Mouse (Mus musculus): ENCODE measurements around the gene Ttc38. TPM values are rescaled to one million over a fixed set of nuclear protein-coding genes. Genes with fewer than 3 reads are reported as not detected.

Gene Ttc38
- polyA plus RNA-seq, 1 experiment from 2014 or later = 6.0 TPM

DNA sequence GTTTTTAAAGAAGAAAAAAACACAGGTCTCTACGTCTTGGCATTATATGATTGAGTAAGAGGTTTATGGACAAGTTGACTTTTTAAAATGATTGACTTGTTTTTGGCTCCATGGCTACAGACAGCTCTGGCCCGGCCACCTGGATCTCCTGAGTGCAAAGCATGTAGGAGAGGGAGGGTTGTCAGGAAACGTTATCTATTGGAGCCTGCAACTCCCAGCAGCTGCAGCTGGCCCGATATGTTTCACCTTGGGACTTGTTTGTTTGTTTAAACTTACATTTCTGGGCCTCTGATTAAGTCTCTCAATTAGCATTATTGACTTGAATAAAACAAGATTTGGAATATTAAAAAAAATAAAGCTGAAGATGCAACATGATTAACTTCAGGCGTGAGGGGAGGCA lies 5.4 kb upstream of the Ttc38 start:
- H3K4me1 ChIP-seq = peaks cover 8% of the 10 kb centered on the region
- H3K27ac ChIP-seq = no peak overlapping the region
- H3K27me3 ChIP-seq = 0 out of 2 replicates have a peak, but pooled peaks cover 6% of the 10 kb centered on the region
- H3K4me2 ChIP-seq = no peak overlapping the region
- no peaks in the 10 kb centered on the region for H3K36me3 ChIP-seq
- no peaks in the 10 kb centered on the region for H3K9me3 ChIP-seq
- H3K9ac ChIP-seq = no peak overlapping the region
- WGBS = 31% methylated on average over 5 of the region's 5 CpGs
- no peak overlapping the region for H3K4me3 ChIP-seq
- ATAC-seq (ENCODE audit: borderline replicate concordance, extremely low read depth, low FRiP score, low TSS enrichment) = no peak

DNA sequence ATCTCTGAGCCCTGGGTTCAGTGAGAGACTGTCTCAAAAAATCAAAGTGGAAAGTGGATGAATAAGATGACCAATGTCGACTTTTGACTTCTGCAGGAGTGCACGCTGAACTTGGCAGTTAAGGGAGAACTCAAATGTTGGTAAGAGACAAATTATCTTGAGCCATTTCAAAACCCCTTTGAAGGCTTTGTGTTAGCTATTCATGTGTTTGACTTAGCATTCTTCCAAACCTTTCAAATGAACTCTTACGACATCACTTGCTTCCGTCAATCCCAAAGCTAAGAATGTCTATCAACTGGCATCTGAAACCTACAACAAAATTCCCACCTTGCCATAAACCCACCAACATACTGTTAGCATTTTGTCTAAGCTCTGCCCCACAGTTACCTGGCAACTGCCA lies 4.0 kb upstream of the Ttc38 start:
- H3K4me1 ChIP-seq = peaks cover 15% of the 10 kb centered on the region
- H3K4me2 ChIP-seq = no peak overlapping the region
- H3K4me3 ChIP-seq = no peak overlapping the region
- no peak overlapping the region for H3K9ac ChIP-seq
- ATAC-seq (ENCODE audit: borderline replicate concordance, extremely low read depth, low FRiP score, low TSS enrichment) = no peak
- 50% methylated on average over 4 of the region's 4 CpGs for WGBS
- no peaks in the 10 kb centered on the region for H3K9me3 ChIP-seq
- 0 out of 2 replicates have a peak, but pooled peaks cover 6% of the 10 kb centered on the region for H3K27me3 ChIP-seq
- H3K27ac ChIP-seq = no peak overlapping the region
- no peaks in the 10 kb centered on the region for H3K36me3 ChIP-seq

DNA sequence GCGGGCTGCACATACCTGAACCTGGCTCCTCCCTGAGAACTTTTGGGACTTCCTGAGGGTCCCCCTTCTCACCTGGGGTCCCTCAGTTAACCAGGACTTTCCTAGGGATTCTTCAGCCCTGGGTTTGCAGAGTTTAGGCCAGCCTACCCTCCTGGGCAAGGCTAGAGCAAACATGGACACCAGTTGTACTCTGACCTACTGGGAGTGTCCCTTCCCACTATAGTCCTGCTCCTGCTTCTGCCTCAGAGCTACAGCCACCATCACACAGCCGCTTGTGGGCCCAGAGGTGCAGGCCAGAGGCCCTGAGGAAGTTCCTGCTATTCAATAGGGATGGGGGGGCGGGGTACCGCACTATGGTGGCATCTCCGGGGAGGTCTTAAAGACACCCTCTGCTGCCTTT lies 2.6 kb upstream of the Ttc38 start:
- no peak overlapping the region for H3K9ac ChIP-seq
- no peak overlapping the region for H3K27ac ChIP-seq
- H3K36me3 ChIP-seq = no peaks in the 10 kb centered on the region
- no peaks in the 10 kb centered on the region for H3K9me3 ChIP-seq
- H3K4me2 ChIP-seq = no peak overlapping the region
- no peaks in the 10 kb centered on the region for H3K27me3 ChIP-seq
- 71% methylated on average over 5 of the region's 5 CpGs for WGBS
- H3K4me3 ChIP-seq = no peak overlapping the region
- no peak for ATAC-seq (ENCODE audit: borderline replicate concordance, extremely low read depth, low FRiP score, low TSS enrichment)
- H3K4me1 ChIP-seq = peaks cover 15% of the 10 kb centered on the region

DNA sequence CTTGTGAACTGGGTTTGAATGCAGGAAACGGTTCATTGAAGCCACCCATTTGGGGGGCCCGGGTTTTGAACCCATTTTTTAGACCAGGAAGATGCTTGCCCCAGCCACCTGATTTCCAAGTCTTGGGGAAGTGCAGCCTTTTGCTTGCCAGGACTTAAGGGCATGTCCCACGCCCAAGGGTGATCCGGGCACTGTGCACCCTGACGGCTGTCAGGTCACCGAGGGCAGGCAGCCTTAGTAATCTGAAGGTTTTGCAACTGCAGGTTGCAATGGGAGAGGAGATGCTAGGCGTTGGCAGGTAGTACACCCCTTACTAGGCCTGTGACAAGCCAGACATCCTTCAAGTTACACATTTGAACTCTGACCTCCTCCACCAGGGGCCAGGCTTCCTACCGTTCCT lies 493 bp downstream of the Ttc38 start:
- Histone ChIP-seq H3K9me3 (no peaks in the 10 kb centered on the region), H3K4me3 (peak overlapping the region; percentile 63), H3K27ac (peak overlapping the region; percentile 57; the same call in 1 of the 2 replicates), H3K4me1 (peaks cover 15% of the 10 kb centered on the region), H3K36me3 (no peaks in the 10 kb centered on the region), H3K27me3 (no peaks in the 10 kb centered on the region), H3K9ac (peak overlapping the region; percentile 63), H3K4me2 (peak overlapping the region; percentile 83)
- WGBS = 41% methylated on average over 8 of the region's 8 CpGs
- ATAC-seq (ENCODE audit: borderline replicate concordance, extremely low read depth, low FRiP score, low TSS enrichment) = 0 out of 2 replicates have a peak, but pooled peaks have one; percentile 28

DNA sequence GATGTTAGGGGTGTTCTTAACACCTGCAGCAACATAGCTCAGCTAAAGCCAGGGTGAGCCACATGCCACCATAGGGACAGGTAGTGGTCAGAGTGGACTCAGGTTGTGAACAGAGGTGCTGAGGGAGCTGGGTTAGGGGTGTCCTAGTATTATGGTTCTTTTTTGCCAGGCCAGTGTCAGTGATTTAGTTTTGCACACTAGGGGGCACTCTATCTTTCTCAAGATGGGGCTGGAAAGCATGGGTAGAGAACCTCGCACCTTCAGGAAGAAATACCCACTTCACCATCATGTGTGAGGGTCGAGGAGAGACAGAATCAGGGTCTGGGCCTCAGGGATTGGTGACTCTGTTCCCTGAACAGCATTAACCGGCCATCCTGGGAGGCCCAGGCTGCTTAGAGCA lies 3.2 kb downstream of the Ttc38 start:
- Histone ChIP-seq H3K9ac (no peak overlapping the region), H3K27me3 (no peaks in the 10 kb centered on the region), H3K4me3 (no peak overlapping the region), H3K4me1 (peaks cover 15% of the 10 kb centered on the region), H3K4me2 (no peak overlapping the region), H3K36me3 (no peaks in the 10 kb centered on the region), H3K27ac (no peak overlapping the region), H3K9me3 (no peaks in the 10 kb centered on the region)
- no peak for ATAC-seq (ENCODE audit: borderline replicate concordance, extremely low read depth, low FRiP score, low TSS enrichment)
- 47% methylated on average over 3 of the region's 3 CpGs for WGBS

DNA sequence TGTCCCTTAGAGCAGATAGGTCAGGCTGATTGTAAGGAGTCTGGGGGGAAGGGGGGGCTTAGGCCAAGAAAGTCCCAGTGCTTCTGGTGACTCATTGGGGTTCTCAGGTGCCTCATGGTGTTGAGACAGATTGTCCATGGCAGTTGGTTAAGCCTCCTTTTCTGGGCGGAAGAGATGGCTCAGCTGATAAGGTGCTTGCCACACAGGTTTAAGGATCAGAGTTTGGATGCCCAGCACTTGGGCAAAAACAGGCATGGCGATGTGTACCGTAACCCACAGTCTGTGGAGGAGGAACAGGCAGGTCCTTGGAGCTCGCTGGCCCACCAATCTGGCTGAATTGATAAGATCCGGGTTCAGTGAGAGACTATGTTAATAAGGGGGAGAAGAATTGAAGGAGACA lies 4.8 kb downstream of the Ttc38 start:
- no peak overlapping the region for H3K9ac ChIP-seq
- H3K27ac ChIP-seq = no peak overlapping the region
- ATAC-seq (ENCODE audit: borderline replicate concordance, extremely low read depth, low FRiP score, low TSS enrichment) = no peak
- no peaks in the 10 kb centered on the region for H3K27me3 ChIP-seq
- H3K4me2 ChIP-seq = no peak overlapping the region
- H3K9me3 ChIP-seq = no peaks in the 10 kb centered on the region
- no peak overlapping the region for H3K4me3 ChIP-seq
- H3K36me3 ChIP-seq = no peaks in the 10 kb centered on the region
- WGBS = 84% methylated on average over 5 of the region's 5 CpGs
- H3K4me1 ChIP-seq = peaks cover 8% of the 10 kb centered on the region

DNA sequence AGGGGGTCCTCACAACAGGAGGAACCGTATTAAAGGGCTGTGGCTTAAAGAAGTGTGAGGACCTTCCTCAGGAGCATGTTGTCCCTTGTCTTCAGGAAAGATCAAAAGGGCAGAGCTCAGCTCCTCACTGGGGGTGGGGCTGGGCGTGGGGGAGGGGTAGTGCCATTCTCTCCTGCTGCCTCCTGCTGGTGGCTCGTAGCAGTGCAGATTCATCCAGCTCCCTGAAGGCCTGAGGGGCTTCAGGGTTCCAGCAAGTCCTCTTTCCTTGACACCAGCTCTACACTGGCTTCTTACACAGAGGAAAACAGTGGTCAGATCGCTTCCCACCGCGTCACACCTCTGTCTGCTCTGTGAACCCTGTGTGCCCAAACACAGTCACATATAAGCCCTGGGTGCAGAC lies 8.9 kb downstream of the Ttc38 start:
- no peak for ATAC-seq (ENCODE audit: borderline replicate concordance, extremely low read depth, low FRiP score, low TSS enrichment)
- Histone ChIP-seq H3K4me3 (no peak overlapping the region), H3K4me1 (no peaks in the 10 kb centered on the region), H3K9me3 (no peaks in the 10 kb centered on the region), H3K27ac (no peak overlapping the region), H3K4me2 (no peak overlapping the region), H3K9ac (no peak overlapping the region), H3K36me3 (no peaks in the 10 kb centered on the region), H3K27me3 (no peaks in the 10 kb centered on the region)
- 34% methylated on average over 6 of the region's 6 CpGs for WGBS

DNA sequence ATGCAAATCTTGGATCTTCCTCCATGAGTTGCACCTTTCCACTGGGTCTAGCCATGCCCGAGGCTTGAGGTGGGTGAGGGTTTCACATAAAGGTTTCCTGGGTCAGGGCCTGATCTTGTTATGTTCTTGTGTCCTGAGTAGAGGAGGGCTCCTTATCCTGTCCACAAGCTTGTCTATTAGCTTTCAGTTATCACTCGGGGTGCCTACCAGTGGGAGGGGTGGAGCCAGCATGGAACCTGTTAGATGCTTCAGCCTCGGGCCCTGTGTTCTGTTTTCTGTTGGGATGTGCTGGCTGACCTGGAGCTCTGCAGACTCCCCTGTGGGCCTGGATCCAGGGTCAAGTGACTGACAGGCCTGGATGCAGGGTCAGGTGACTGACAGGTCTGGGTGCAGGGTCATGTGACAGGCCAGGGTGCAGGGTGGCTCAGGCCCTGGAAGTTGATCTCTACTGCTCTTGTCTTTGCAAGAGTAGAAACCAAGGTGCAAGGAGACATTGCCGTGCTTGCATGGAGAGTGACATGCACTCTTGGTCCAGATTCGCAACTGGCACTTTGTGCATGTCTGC lies 9.8 kb downstream of the Ttc38 start:
- H3K9ac ChIP-seq = no peak overlapping the region
- H3K36me3 ChIP-seq = no peaks in the 10 kb centered on the region
- no peaks in the 10 kb centered on the region for H3K27me3 ChIP-seq
- H3K27ac ChIP-seq = no peak overlapping the region
- no peaks in the 10 kb centered on the region for H3K9me3 ChIP-seq
- WGBS = 67% methylated on average over 5 of the region's 5 CpGs
- no peak overlapping the region for H3K4me3 ChIP-seq
- H3K4me1 ChIP-seq = no peaks in the 10 kb centered on the region
- no peak overlapping the region for H3K4me2 ChIP-seq
- no peak for ATAC-seq (ENCODE audit: borderline replicate concordance, extremely low read depth, low FRiP score, low TSS enrichment)

DNA sequence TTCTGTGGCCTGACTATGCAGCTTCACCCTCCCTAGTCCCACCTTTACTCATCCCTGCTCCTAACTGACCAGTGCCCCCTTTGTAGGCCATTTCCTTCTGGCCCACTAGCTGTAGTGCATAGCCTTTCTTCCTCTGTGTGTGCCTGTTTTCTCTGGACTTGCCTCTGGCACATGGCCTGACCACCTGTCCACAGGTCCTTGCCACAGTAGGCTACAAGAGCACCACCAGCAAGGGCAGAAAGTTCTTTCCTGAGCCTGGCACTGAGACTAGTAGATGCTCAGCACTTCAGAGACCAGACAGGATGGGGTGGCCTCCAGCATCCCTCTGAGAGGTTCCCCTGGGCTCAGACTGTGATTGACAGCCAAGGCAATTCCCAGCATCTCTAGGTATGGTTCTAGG lies 13.0 kb downstream of the Ttc38 start:
- Histone ChIP-seq H3K4me2 (no peak overlapping the region), H3K4me3 (no peak overlapping the region), H3K9me3 (no peaks in the 10 kb centered on the region), H3K9ac (no peak overlapping the region), H3K4me1 (no peaks in the 10 kb centered on the region), H3K27me3 (no peaks in the 10 kb centered on the region), H3K36me3 (no peaks in the 10 kb centered on the region), H3K27ac (no peak overlapping the region)
- ATAC-seq (ENCODE audit: borderline replicate concordance, extremely low read depth, low FRiP score, low TSS enrichment) = no peak

DNA sequence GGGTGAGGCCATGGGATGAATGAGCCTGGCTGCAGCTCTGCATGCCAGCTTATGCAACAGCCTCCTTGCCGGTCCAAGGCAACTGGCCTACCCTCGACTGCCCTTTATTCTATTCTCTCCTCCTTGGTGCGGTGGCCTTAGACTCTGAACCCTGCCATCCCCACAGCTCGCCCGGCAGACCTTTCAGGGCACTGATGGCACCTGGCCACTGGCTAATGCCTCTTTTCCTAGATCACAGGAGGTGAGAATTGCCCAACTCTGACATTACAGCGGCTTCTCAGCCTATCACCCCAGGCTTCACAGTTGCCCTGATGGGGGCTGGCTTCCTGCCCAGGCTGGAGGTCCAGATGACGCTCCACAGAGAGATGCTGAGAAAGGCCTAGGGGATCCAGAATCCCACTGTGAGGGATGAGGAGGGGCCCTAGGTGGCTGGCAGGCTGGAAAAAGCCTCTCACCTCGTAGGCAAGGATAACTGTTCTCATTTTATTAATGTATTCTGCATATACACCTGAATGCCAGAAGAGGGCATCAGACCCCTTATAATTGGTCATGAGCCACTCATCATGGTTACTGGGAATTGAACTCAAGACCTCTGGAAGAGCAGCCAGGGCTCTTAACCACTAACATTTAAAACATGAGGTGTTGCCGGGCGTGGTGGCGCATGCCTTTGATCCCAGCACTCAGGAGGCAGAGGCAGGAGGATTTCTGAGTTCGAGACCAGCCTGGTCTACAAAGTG lies 19.7 kb downstream of the Ttc38 start:
- WGBS = 68% methylated on average over 12 of the region's 12 CpGs
- Histone ChIP-seq H3K4me2 (no peak overlapping the region), H3K27me3 (no peaks in the 10 kb centered on the region), H3K4me1 (no peaks in the 10 kb centered on the region), H3K9me3 (no peaks in the 10 kb centered on the region), H3K27ac (no peak overlapping the region), H3K4me3 (no peak overlapping the region), H3K36me3 (no peaks in the 10 kb centered on the region), H3K9ac (no peak overlapping the region)
- ATAC-seq (ENCODE audit: borderline replicate concordance, extremely low read depth, low FRiP score, low TSS enrichment) = no peak

DNA sequence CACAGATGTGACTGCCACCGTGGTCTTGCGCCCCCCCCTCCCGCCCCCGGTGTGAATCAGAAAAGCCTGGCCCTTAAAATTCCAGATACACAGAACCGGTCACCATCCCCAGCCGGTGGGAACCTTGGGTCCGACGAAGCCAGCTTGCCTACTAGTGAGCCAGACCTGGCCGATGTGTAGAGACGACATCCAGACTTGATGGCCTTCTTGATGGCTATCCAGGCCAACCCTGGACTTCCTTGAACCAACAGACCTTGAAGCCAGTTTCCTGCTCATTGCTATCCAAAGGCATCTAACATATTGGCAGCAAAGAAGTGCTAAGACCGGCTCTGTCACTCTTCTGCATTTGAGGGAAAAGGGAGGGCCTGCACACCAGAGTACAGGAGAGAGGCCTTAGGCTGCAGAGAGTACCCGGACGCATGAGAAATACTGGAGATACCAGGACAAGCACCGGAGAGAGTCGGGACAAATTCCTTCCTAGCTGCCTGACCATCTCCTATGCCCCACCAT lies 26.9 kb downstream of the Ttc38 start:
- 10% methylated on average over 15 of the region's 15 CpGs for WGBS
- H3K4me2 ChIP-seq = peak overlapping the region; percentile 73
- ATAC-seq (ENCODE audit: borderline replicate concordance, extremely low read depth, low FRiP score, low TSS enrichment) = peak; percentile 7; the same call in 1 of the 2 replicates

DNA sequence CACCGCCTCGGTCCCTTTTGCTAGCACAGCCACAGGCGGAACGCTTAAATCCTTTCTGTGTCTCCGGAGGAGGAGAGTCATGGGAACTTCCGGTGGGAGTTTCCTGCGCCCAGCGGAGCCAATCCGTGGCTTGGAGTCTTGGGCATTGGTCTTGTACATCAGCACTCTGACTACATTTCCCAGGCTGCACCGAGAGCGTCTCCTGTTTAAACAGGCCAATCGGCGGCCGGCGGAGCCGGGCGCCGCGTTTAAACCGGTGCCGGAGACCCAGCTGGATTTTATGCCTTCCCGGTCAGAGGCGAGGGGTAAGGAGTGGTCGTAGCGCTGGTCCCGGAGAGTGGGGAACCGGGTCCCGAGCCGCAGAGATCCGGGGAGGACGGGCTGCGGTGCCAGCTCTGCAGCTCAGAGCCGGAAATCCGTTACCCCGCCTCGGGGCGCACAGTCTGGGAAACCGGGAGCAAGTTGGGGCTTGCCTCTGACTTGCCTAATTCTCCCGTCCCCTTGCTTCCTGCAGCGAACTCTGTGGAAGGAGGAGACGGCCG lies 27.5 kb downstream of the Ttc38 start, which contains the start of gene Gtse1:
Gtse1 (plus strand) TSS at position 256 of the 542 bp plus-strand sequence.
- Histone ChIP-seq H3K27ac (peak within 1 kb of the TSS; percentile 66), H3K27me3 (no peaks in the 10 kb centered on the region), H3K4me2 (peak within 1 kb of the TSS; percentile 73), H3K9ac (peak within 1 kb of the TSS; percentile 63), H3K9me3 (no peaks in the 10 kb centered on the region), H3K4me1 (peaks cover 22% of the 10 kb centered on the region), H3K36me3 (peaks cover 28% of the 10 kb centered on the region), H3K4me3 (peak within 1 kb of the TSS; percentile 79)
- under 1% methylated on average over 42 of the region's 42 CpGs for WGBS
- peak; percentile 97 for ATAC-seq (ENCODE audit: borderline replicate concordance, extremely low read depth, low FRiP score, low TSS enrichment)

More for the DNA sequence above, 26.9 kb downstream of the Ttc38 start:
- Histone ChIP-seq H3K4me1 (peaks cover 22% of the 10 kb centered on the region), H3K27me3 (no peaks in the 10 kb centered on the region), H3K4me3 (peak overlapping the region; percentile 79), H3K27ac (peak overlapping the region; percentile 16), H3K36me3 (peaks cover 23% of the 10 kb centered on the region), H3K9me3 (no peaks in the 10 kb centered on the region), H3K9ac (peak overlapping the region; percentile 63)
